Mouse (Mus musculus) lung, embryonic 15.5 days (tissue): ENCODE results near the gene Dscam. TPM values are rescaled to one million over a fixed set of nuclear protein-coding genes. Genes with fewer than 3 reads are reported as not detected.

Source experiments
- ATAC-seq: fragments of 200-750 bp; cut with Nextera tagmentation; 2 replicates; pipeline ENCODE4 v1.8.0; 2017; ENCODE audit warnings: moderate number of reproducible peaks, borderline replicate concordance; ENCODE audit not compliant: low FRiP score, low TSS enrichment; ENCODE audit errors: extremely low read depth
- H3K27ac ChIP-seq: fragments of 300-500 bp; sonication (generic); 2 replicates; pipeline ENCODE4 v1.5.1; 2015; ENCODE audit warnings: moderate library complexity, mild to moderate bottlenecking, inconsistent platforms
- H3K27me3 ChIP-seq: fragments of 300-500 bp; sonication (generic); 2 replicates; pipeline ENCODE4 v1.6.1; 2015; ENCODE audit warnings: inconsistent platforms
- H3K36me3 ChIP-seq: fragments of 300-500 bp; sonication (generic); 2 replicates; pipeline ENCODE4 v1.6.1; 2015; ENCODE audit warnings: inconsistent platforms
- H3K4me1 ChIP-seq: fragments of 300-500 bp; sonication (generic); 2 replicates; pipeline ENCODE4 v1.6.1; 2015; ENCODE audit warnings: inconsistent platforms
- H3K4me2 ChIP-seq: fragments of 300-500 bp; sonication (generic); 2 replicates; pipeline ENCODE4 v1.6.1; 2015; ENCODE audit warnings: inconsistent platforms, mild to moderate bottlenecking, moderate library complexity
- H3K4me3 ChIP-seq: fragments of 300-500 bp; sonication (generic); 2 replicates; pipeline ENCODE4 v1.5.1; 2015; ENCODE audit warnings: mild to moderate bottlenecking, inconsistent platforms
- H3K9ac ChIP-seq: fragments of 300-500 bp; sonication (generic); 2 replicates; pipeline ENCODE4 v1.6.1; 2015; ENCODE audit warnings: inconsistent platforms
- H3K9me3 ChIP-seq: fragments of 300-500 bp; sonication (generic); 2 replicates; pipeline ENCODE4 v1.6.1; 2016; ENCODE audit warnings: inconsistent platforms
- WGBS: fragments of 180-500 bp; shearing (Covaris S2); methylation state at CpG from one replicate; pipeline ENCODE4 v1.1.7; 2015; 5-methylcytosine and 5-hydroxymethylcytosine counted together
- polyA plus RNA-seq: library from polyadenylated mRNA; unstranded; fragments of >200 nt; fragmentation: Nextera tagmentation; extraction: Ambion mirVana; gene quantifications from 2 replicates; pipeline ENCODE4 v1.2.1, GENCODE M21; 2015

Dscam gene
- polyA plus RNA-seq, 1 experiment from 2014 or later: not detected

DNA sequence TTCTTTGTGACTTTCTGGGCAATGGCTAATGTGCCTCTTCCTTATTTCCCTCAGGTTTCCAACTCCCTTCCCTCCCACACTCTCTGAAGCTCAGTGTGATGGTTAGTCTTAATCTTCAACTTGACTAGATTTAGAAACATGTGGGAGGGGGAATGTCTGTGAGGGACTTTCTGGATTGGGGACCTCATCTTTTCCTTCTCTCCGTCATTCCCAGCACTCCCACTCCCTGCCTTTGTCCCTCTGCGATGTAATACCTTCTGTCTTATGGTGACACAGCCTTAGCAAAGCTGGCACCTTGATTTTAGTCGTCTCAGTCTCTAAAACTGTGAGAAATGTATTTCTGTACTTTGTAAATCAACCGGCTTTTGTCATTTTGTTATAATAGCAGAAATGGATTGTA, 615.1 kb downstream of the Dscam start:
- no peak overlapping the region for H3K4me3 ChIP-seq
- no peak overlapping the region for H3K9ac ChIP-seq
- no peak overlapping the region for H3K27ac ChIP-seq
- no peak for ATAC-seq
- H3K4me1 ChIP-seq: no peaks in the 10 kb centered on the region
- no peak overlapping the region for H3K4me2 ChIP-seq
- H3K9me3 ChIP-seq: no peaks in the 10 kb centered on the region
- H3K27me3 ChIP-seq: no peaks in the 10 kb centered on the region
- WGBS: 78% methylated on average over 4 of the region's 4 CpGs
- no peaks in the 10 kb centered on the region for H3K36me3 ChIP-seq

DNA sequence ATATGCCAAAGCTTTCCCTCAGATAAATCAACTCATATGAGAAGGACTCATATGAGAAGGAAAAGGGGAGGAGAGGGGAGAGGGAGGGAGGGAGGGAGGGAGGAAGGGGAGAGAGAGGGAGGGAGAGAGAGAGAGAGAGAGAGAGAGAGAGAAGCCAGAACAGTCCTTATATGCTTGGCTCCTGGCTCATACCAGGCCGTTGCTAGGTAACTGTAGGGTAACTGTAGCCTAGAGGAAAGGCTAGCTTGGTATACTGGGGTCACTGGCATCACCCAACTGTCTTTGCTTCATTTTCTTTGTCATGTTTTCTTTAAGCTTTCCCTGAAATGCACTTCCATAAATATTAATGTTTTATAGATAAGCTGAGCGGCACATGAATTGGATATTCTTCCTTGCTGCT, 617.9 kb downstream of the Dscam start:
- 56% methylated on average over 2 of the region's 2 CpGs for WGBS
- H3K27me3 ChIP-seq: no peaks in the 10 kb centered on the region
- no peak overlapping the region for H3K4me3 ChIP-seq
- no peaks in the 10 kb centered on the region for H3K9me3 ChIP-seq
- no peak overlapping the region for H3K4me2 ChIP-seq
- no peak overlapping the region for H3K9ac ChIP-seq
- H3K4me1 ChIP-seq: no peaks in the 10 kb centered on the region
- no peak overlapping the region for H3K27ac ChIP-seq
- ATAC-seq: no peak
- no peaks in the 10 kb centered on the region for H3K36me3 ChIP-seq

DNA sequence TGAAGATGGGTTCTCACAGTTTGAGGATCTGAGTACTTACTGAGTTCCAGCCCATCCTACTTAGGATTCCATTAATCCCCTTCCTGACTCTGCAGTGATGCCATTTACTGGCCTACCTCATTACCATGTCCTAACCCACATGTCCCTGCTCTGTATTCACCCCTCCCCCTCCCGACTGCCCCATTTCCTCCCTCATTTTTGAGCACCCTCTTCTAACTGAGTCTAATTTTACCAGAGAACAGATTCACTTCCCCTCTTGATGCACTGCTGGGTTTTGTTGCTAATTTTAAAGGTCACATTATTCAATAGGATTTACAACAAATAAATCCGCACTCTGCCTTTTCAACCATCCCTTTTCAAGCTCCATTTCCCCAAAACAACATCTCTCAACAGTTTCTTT, 629.5 kb downstream of the Dscam start:
- H3K9ac ChIP-seq: no peak overlapping the region
- H3K4me2 ChIP-seq: no peak overlapping the region
- no peaks in the 10 kb centered on the region for H3K9me3 ChIP-seq
- H3K4me1 ChIP-seq: no peaks in the 10 kb centered on the region
- H3K4me3 ChIP-seq: no peak overlapping the region
- ATAC-seq: no peak
- H3K27ac ChIP-seq: no peak overlapping the region
- no peaks in the 10 kb centered on the region for H3K27me3 ChIP-seq
- 77% methylated on average over 2 of the region's 2 CpGs for WGBS
- H3K36me3 ChIP-seq: no peaks in the 10 kb centered on the region

Other genes with a start within 250 kb of the Dscam start
- gene Bace2, start 186.0 kb upstream of the Dscam start, polyA plus RNA-seq: 12.4 and 13.9 TPM in 2 replicates